In genomic region chr17:9917031-9917430, GRCm38 (mm10) we compare ENCODE assay signal across 26 mouse cellular contexts.
"Had no signal": no experiment of that assay in that cellular context is flagged by ENCODE, and none has a peak within 500 bp of the region (broad histone marks: within the 10 kb centered on the region; RNA-seq: fewer than 3 reads in every experiment).

No protein-coding gene starts in this region.

- H3K4me3 ChIP-seq: heart, embryonic 13.5 days; heart, embryonic 15.5 days; hindbrain, embryonic 13.5 days; hindbrain, embryonic 15.5 days; intestine, embryonic 15.5 days; kidney, embryonic 15.5 days; limb, embryonic 10.5 days; limb, embryonic 12.5 days; liver, embryonic 13.5 days; liver, embryonic 15.5 days had no signal

- H3K9me3 ChIP-seq: heart, embryonic 13.5 days; heart, embryonic 15.5 days; hindbrain, embryonic 15.5 days; intestine, embryonic 15.5 days; kidney, embryonic 15.5 days; limb, embryonic 10.5 days; liver, embryonic 13.5 days had no signal

- H3K27me3 ChIP-seq: heart, embryonic 13.5 days; heart, embryonic 15.5 days; hindbrain, embryonic 13.5 days; hindbrain, embryonic 15.5 days; intestine, embryonic 15.5 days; kidney, embryonic 15.5 days; limb, embryonic 12.5 days; liver, embryonic 13.5 days; liver, embryonic 15.5 days had no signal

- H3K36me3 ChIP-seq: heart, embryonic 13.5 days; heart, embryonic 15.5 days; hindbrain, embryonic 13.5 days; hindbrain, embryonic 15.5 days; intestine, embryonic 15.5 days; kidney, embryonic 15.5 days; limb, embryonic 10.5 days; limb, embryonic 12.5 days; liver, embryonic 13.5 days; liver, embryonic 15.5 days had no signal

- H3K9ac ChIP-seq: heart, embryonic 13.5 days; heart, embryonic 15.5 days; hindbrain, embryonic 13.5 days; hindbrain, embryonic 15.5 days; intestine, embryonic 15.5 days; kidney, embryonic 15.5 days; limb, embryonic 12.5 days; liver, embryonic 13.5 days; liver, embryonic 15.5 days; liver, postnatal 0 days had no signal

- DNase-seq: gastrocnemius, postnatal 14 days; gastrocnemius, postnatal 36 days; heart, adult 18-20 months; heart, postnatal 14 days; heart, postnatal 36 days; kidney, adult 11 months; kidney, adult 2 months; kidney, adult 9 months; kidney, postnatal 14 days; kidney, postnatal 36 days; layer of hippocampus, adult 9-11 months; layer of hippocampus, postnatal 36 days; liver; liver, embryonic 13.5 days; liver, postnatal 0 days had no signal

- H3K4me1 ChIP-seq: heart, embryonic 15.5 days; intestine, embryonic 15.5 days; kidney, embryonic 15.5 days; limb, embryonic 10.5 days; liver, embryonic 13.5 days; liver, embryonic 15.5 days had no signal

- H3K27ac ChIP-seq: heart, embryonic 13.5 days; heart, embryonic 15.5 days; hindbrain, embryonic 13.5 days; hindbrain, embryonic 15.5 days; hindbrain, postnatal 0 days; intestine, embryonic 15.5 days; kidney, embryonic 15.5 days; kidney, postnatal 0 days; limb, embryonic 10.5 days; limb, embryonic 12.5 days; liver, embryonic 13.5 days; liver, embryonic 15.5 days had no signal
